Mouse (Mus musculus): ENCODE data around the gene 2810021J22Rik.
"Not testable (repeated sequence)": the region's sequence is repeated elsewhere in the genome, so short reads cannot be mapped to it uniquely, and the experiment has no call there.

Gene 2810021J22Rik

GRCm38 (mm10) chr11:58867039-58867953 is at the start of gene 2810021J22Rik:
Gene 2810021J22Rik (plus strand): TSS chr11:58867216.
- DNase-seq = peak; percentile 69

GRCm38 (mm10) chr11:58828937-58829336 is 38.1 kb upstream of the 2810021J22Rik start, which contains the start of gene Olfr312:
Gene Olfr312 (plus strand): TSS chr11:58829237.
- not testable (repeated sequence) for DNase-seq

GRCm38 (mm10) chr11:58829764-58830163 is 37.3 kb upstream of the 2810021J22Rik start:
- DNase-seq = no peak

GRCm38 (mm10) chr11:58832541-58832940 is 34.5 kb upstream of the 2810021J22Rik start:
- not testable (repeated sequence) for DNase-seq

- not testable (repeated sequence) for DNase-seq
Measured at GRCm38 (mm10) chr11:58838951-58839350, 28.1 kb upstream of the 2810021J22Rik start, which contains the start of gene Olfr311. Gene Olfr311 (plus strand): TSS chr11:58839251.

GRCm38 (mm10) chr11:58846919-58847461 is 20.0 kb upstream of the 2810021J22Rik start, which contains the start of gene Gm12258:
Gene Gm12258 (plus strand): TSS chr11:58847158.
- DNase-seq = peak; percentile 74

- no peak for DNase-seq
Measured at GRCm38 (mm10) chr11:58847636-58848035, 19.4 kb upstream of the 2810021J22Rik start.

- no peak for DNase-seq
Measured at GRCm38 (mm10) chr11:58849731-58850130, 17.3 kb upstream of the 2810021J22Rik start.

- DNase-seq = no peak
Measured at GRCm38 (mm10) chr11:58860744-58861143, 6.3 kb upstream of the 2810021J22Rik start.

- DNase-seq = no peak
Measured at GRCm38 (mm10) chr11:58867954-58868330, 926 bp downstream of the 2810021J22Rik start.

- DNase-seq = no peak
Measured at GRCm38 (mm10) chr11:58870961-58871360, 3.9 kb downstream of the 2810021J22Rik start.

- no peak for DNase-seq
Measured at GRCm38 (mm10) chr11:58883756-58884155, 16.7 kb downstream of the 2810021J22Rik start.

- DNase-seq = no peak
Measured at GRCm38 (mm10) chr11:58890511-58890910, 23.5 kb downstream of the 2810021J22Rik start.

- no peak for DNase-seq
Measured at GRCm38 (mm10) chr11:58894456-58894855, 27.4 kb downstream of the 2810021J22Rik start.

- no peak for DNase-seq
Measured at GRCm38 (mm10) chr11:58897485-58897884, 30.5 kb downstream of the 2810021J22Rik start.

- DNase-seq = no peak
Measured at GRCm38 (mm10) chr11:58901080-58901479, 34.1 kb downstream of the 2810021J22Rik start.

- peak; percentile 97 for DNase-seq
Measured at GRCm38 (mm10) chr11:58903511-58904409, 36.7 kb downstream of the 2810021J22Rik start, which contains the start of gene Zfp39. Gene Zfp39 (minus strand): TSS chr11:58904225.

GRCm38 (mm10) chr11:58904410-58904718 is 37.3 kb downstream of the 2810021J22Rik start:
- DNase-seq = no peak

- no peak for DNase-seq
Measured at GRCm38 (mm10) chr11:58904838-58905237, 37.8 kb downstream of the 2810021J22Rik start.

GRCm38 (mm10) chr11:58913776-58914175 is 46.8 kb downstream of the 2810021J22Rik start:
- no peak for DNase-seq

- DNase-seq = no peak
Measured at GRCm38 (mm10) chr11:58914461-58915028, 47.5 kb downstream of the 2810021J22Rik start.
